Mouse (Mus musculus): ENCODE measurements at regions not wholly inside any gene's neighbourhood (a gene's known extent, or its start where the extent isn't known, plus 50 kb on each side); places are given as distances from the start of the nearest gene placed in this dataset.

GRCm38 (mm10) chr3:149623851-149624532 lies 633.6 kb upstream of the Adgrl2 start:
- no peaks in the 10 kb centered on the region for H3K79me2 ChIP-seq (ENCODE audit: control insufficient read depth, insufficient read depth, low read length)

DNA sequence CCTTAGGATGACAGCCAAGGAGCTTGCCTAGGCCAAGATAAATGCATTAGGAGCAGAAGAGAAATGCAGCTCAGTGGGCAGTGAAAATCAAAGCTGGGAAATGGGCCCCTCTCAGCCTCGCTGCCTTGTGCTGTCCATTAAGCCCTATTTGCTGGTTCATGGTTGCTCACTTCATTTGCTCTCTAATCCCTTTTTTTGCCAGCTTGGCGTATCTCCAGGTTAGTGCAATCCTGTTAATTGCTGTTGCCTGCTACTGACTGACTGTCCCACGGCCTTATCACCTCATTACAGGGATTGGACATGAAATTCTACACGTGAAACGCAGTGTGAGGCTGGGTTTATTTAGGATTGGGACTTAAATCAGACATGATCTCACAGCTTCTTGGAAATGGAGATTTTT lies 613.5 kb upstream of the Adgrl2 start:
- no peaks in the 10 kb centered on the region for H3K79me2 ChIP-seq (ENCODE audit: control insufficient read depth, insufficient read depth, low read length)
- H3K4me1 ChIP-seq (ENCODE audit: control insufficient read depth, insufficient read depth, low read length): no peaks in the 10 kb centered on the region
- H3K27me3 ChIP-seq (ENCODE audit: control insufficient read depth, insufficient read depth, low read length): no peaks in the 10 kb centered on the region
- peak; percentile 16 for DNase-seq (ENCODE audit: extremely low read depth, low read depth, low spot score)
- TF ChIP-seq POLR2A (IDR thresholded peaks at IDR 0.05; ENCODE audit: extremely low read depth, insufficient read depth, low read length): no peak
- no peak for TF ChIP-seq CTCF (IDR thresholded peaks at IDR 0.05; ENCODE audit: low read depth, low read length)
- 82% methylated on average over 5 of the region's 5 CpGs for WGBS
- H3K9ac ChIP-seq (ENCODE audit: low read depth, low read length): no peak overlapping the region
- no peak overlapping the region for H3K27ac ChIP-seq (replicated peaks; ENCODE audit: insufficient read depth, low read depth, low read length)
- no peaks in the 10 kb centered on the region for H3K36me3 ChIP-seq (ENCODE audit: control insufficient read depth, insufficient read depth, low read length)
- no peak overlapping the region for H3K4me3 ChIP-seq (ENCODE audit: insufficient read depth, low read depth, low read length)

More at GRCm38 (mm10) chr3:149623851-149624532, 633.6 kb upstream of the Adgrl2 start:
- H3K4me1 ChIP-seq (ENCODE audit: control insufficient read depth, insufficient read depth, low read length): no peaks in the 10 kb centered on the region
- no peak overlapping the region for H3K9ac ChIP-seq (ENCODE audit: low read depth, low read length)
- TF ChIP-seq CTCF (IDR thresholded peaks at IDR 0.05; ENCODE audit: low read depth, low read length): no peak
- no peak overlapping the region for H3K4me3 ChIP-seq (ENCODE audit: insufficient read depth, low read depth, low read length)
- WGBS: 72% methylated on average over 4 of the region's 4 CpGs
- no peak overlapping the region for H3K27ac ChIP-seq (replicated peaks; ENCODE audit: insufficient read depth, low read depth, low read length)
- H3K36me3 ChIP-seq (ENCODE audit: control insufficient read depth, insufficient read depth, low read length): no peaks in the 10 kb centered on the region
- DNase-seq (ENCODE audit: extremely low read depth, low read depth, low spot score): no peak
- no peaks in the 10 kb centered on the region for H3K27me3 ChIP-seq (ENCODE audit: control insufficient read depth, insufficient read depth, low read length)

- Histone ChIP-seq H3K4me1 (ENCODE audit: control insufficient read depth, insufficient read depth, low read length) (no peaks in the 10 kb centered on the region), H3K4me3 (ENCODE audit: insufficient read depth, low read depth, low read length) (no peak overlapping the region), H3K27me3 (ENCODE audit: control insufficient read depth, insufficient read depth, low read length) (no peaks in the 10 kb centered on the region), H3K27ac (replicated peaks; ENCODE audit: insufficient read depth, low read depth, low read length) (no peak overlapping the region), H3K9ac (ENCODE audit: low read depth, low read length) (no peak overlapping the region), H3K79me2 (ENCODE audit: control insufficient read depth, insufficient read depth, low read length) (no peaks in the 10 kb centered on the region), H3K36me3 (ENCODE audit: control insufficient read depth, insufficient read depth, low read length) (no peaks in the 10 kb centered on the region)
- TF ChIP-seq POLR2A (IDR thresholded peaks at IDR 0.05; ENCODE audit: extremely low read depth, insufficient read depth, low read length): no peak
- no peak for TF ChIP-seq CTCF (IDR thresholded peaks at IDR 0.05; ENCODE audit: low read depth, low read length)
- DNase-seq (ENCODE audit: extremely low read depth, low read depth, low spot score): no peak
- WGBS: 84% methylated on average over 5 of the region's 5 CpGs
These were observed 610.9 kb upstream of the Adgrl2 start for GRCm38 (mm10) chr3:149601276-149601675.

DNA sequence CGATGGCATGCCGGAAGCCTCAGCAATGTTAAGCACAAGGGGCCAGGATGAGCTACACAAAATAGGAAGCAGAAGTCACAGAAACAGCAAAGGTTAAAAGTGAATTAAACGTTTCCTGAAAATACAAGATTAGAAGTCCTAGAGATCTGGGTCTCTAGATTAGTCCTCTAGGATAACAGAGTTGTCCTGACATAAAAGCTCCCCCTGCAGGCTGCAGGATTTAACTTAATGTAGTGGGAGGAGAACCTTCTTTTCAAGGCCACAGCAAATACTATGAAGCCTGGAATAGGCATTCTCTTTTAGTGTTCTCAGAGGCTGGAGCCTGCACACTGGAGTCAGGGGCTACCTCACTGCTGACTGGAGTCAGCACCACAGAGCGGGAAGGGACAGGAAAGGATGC lies 604.1 kb upstream of the Adgrl2 start:
- Histone ChIP-seq H3K27ac (replicated peaks; ENCODE audit: insufficient read depth, low read depth, low read length) (no peak overlapping the region), H3K36me3 (ENCODE audit: control insufficient read depth, insufficient read depth, low read length) (no peaks in the 10 kb centered on the region), H3K79me2 (ENCODE audit: control insufficient read depth, insufficient read depth, low read length) (no peaks in the 10 kb centered on the region), H3K4me1 (ENCODE audit: control insufficient read depth, insufficient read depth, low read length) (no peaks in the 10 kb centered on the region), H3K27me3 (ENCODE audit: control insufficient read depth, insufficient read depth, low read length) (no peaks in the 10 kb centered on the region), H3K4me3 (ENCODE audit: insufficient read depth, low read depth, low read length) (no peak overlapping the region), H3K9ac (ENCODE audit: low read depth, low read length) (no peak overlapping the region)
- no peak for DNase-seq (ENCODE audit: extremely low read depth, low read depth, low spot score)
- TF ChIP-seq POLR2A (IDR thresholded peaks at IDR 0.05; ENCODE audit: extremely low read depth, insufficient read depth, low read length) (no peak), CTCF (IDR thresholded peaks at IDR 0.05; ENCODE audit: low read depth, low read length) (no peak)
- WGBS: 69% methylated on average over 4 of the region's 4 CpGs

DNA sequence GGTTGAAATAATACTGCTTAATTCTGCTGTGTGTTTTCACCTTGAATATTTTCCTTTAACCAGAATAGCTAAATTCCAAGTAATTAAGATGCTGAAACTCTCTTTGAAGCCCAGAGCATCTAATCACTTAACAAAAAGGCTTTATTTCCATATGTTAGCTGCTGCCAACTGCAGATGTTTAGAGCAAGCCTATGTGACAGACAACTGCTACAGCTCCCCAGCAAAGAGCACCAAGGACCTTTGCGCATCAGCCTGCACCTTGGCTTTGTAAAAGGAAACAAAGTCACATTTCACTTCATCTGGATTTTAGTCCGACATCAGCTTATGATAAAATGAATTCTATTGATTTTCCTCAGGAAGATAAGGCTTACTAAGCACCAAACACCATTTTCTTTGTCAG lies 595.4 kb upstream of the Adgrl2 start:
- no peak overlapping the region for H3K4me3 ChIP-seq (ENCODE audit: insufficient read depth, low read depth, low read length)
- TF ChIP-seq POLR2A (IDR thresholded peaks at IDR 0.05; ENCODE audit: extremely low read depth, insufficient read depth, low read length) (no peak), CTCF (IDR thresholded peaks at IDR 0.05; ENCODE audit: low read depth, low read length) (no peak)
- H3K36me3 ChIP-seq (ENCODE audit: control insufficient read depth, insufficient read depth, low read length): no peaks in the 10 kb centered on the region
- no peak for DNase-seq (ENCODE audit: extremely low read depth, low read depth, low spot score)
- no peak overlapping the region for H3K27ac ChIP-seq (replicated peaks; ENCODE audit: insufficient read depth, low read depth, low read length)
- 57% methylated on average over 2 of the region's 2 CpGs for whole genome bisulfite sequencing
- H3K4me1 ChIP-seq (ENCODE audit: control insufficient read depth, insufficient read depth, low read length): no peaks in the 10 kb centered on the region
- no peaks in the 10 kb centered on the region for H3K27me3 ChIP-seq (ENCODE audit: control insufficient read depth, insufficient read depth, low read length)
- H3K79me2 ChIP-seq (ENCODE audit: control insufficient read depth, insufficient read depth, low read length): no peaks in the 10 kb centered on the region
- H3K9ac ChIP-seq (ENCODE audit: low read depth, low read length): no peak overlapping the region

- 81% methylated on average over 3 of the region's 3 CpGs for WGBS
- no peak overlapping the region for H3K27ac ChIP-seq (replicated peaks; ENCODE audit: insufficient read depth, low read depth, low read length)
- H3K4me3 ChIP-seq (ENCODE audit: insufficient read depth, low read depth, low read length): no peak overlapping the region
- no peak overlapping the region for H3K9ac ChIP-seq (ENCODE audit: low read depth, low read length)
- H3K79me2 ChIP-seq (ENCODE audit: control insufficient read depth, insufficient read depth, low read length): no peaks in the 10 kb centered on the region
- no peak for DNase-seq (ENCODE audit: extremely low read depth, low read depth, low spot score)
- no peaks in the 10 kb centered on the region for H3K27me3 ChIP-seq (ENCODE audit: control insufficient read depth, insufficient read depth, low read length)
- no peaks in the 10 kb centered on the region for H3K4me1 ChIP-seq (ENCODE audit: control insufficient read depth, insufficient read depth, low read length)
- TF ChIP-seq CTCF (IDR thresholded peaks at IDR 0.05; ENCODE audit: low read depth, low read length): no peak
- no peak for TF ChIP-seq POLR2A (IDR thresholded peaks at IDR 0.05; ENCODE audit: extremely low read depth, insufficient read depth, low read length)
- no peaks in the 10 kb centered on the region for H3K36me3 ChIP-seq (ENCODE audit: control insufficient read depth, insufficient read depth, low read length)
These were observed 590.8 kb upstream of the Adgrl2 start for GRCm38 (mm10) chr3:149581141-149581540.
